Mouse (Mus musculus) kidney, adult 18-20 months (tissue): ENCODE results near the gene Unc80.
A peak's percentile ranks its signal among the peaks of the same experiment; 100 is the strongest.

Source experiments
- DNase-seq: peaks from one replicate; pipeline ENCODE4 v3.0.0; 2021

Gene Unc80

GRCm38 (mm10) chr1:66467821-66468703, at the start of gene Unc80:
Gene Unc80 (plus strand): TSS chr1:66468367.
- DNase-seq: peak; percentile 20

- DNase-seq: no peak
Observed at GRCm38 (mm10) chr1:66426073-66426472, 42.1 kb upstream of the Unc80 start.

GRCm38 (mm10) chr1:66430962-66431361, 37.2 kb upstream of the Unc80 start:
- DNase-seq: no peak

GRCm38 (mm10) chr1:66431472-66431871, 36.7 kb upstream of the Unc80 start:
- DNase-seq: no peak

GRCm38 (mm10) chr1:66438069-66438468, 30.1 kb upstream of the Unc80 start:
- DNase-seq: no peak

GRCm38 (mm10) chr1:66442922-66443321, 25.2 kb upstream of the Unc80 start:
- no peak for DNase-seq

- DNase-seq: no peak
Observed at GRCm38 (mm10) chr1:66449471-66449870, 18.7 kb upstream of the Unc80 start.

GRCm38 (mm10) chr1:66456580-66456979, 11.6 kb upstream of the Unc80 start:
- no peak for DNase-seq

- no peak for DNase-seq
Observed at GRCm38 (mm10) chr1:66457747-66458146, 10.4 kb upstream of the Unc80 start.

- DNase-seq: no peak
Observed at GRCm38 (mm10) chr1:66459394-66459793, 8.8 kb upstream of the Unc80 start.

- no peak for DNase-seq
Observed at GRCm38 (mm10) chr1:66460850-66461249, 7.3 kb upstream of the Unc80 start.

- no peak for DNase-seq
Observed at GRCm38 (mm10) chr1:66468704-66469020, 495 bp downstream of the Unc80 start.

GRCm38 (mm10) chr1:66482751-66483150, 14.6 kb downstream of the Unc80 start:
- no peak for DNase-seq

- DNase-seq: no peak
Observed at GRCm38 (mm10) chr1:66493064-66493463, 24.9 kb downstream of the Unc80 start.

GRCm38 (mm10) chr1:66495310-66496012, 27.3 kb downstream of the Unc80 start:
- no peak for DNase-seq

- no peak for DNase-seq
Observed at GRCm38 (mm10) chr1:66550812-66551211, 82.6 kb downstream of the Unc80 start.

- DNase-seq: no peak
Observed at GRCm38 (mm10) chr1:66552396-66552966, 84.3 kb downstream of the Unc80 start.

- no peak for DNase-seq
Observed at GRCm38 (mm10) chr1:66561636-66562270, 93.6 kb downstream of the Unc80 start.

- no peak for DNase-seq
Observed at GRCm38 (mm10) chr1:66562332-66562731, 94.2 kb downstream of the Unc80 start.

- DNase-seq: no peak
Observed at GRCm38 (mm10) chr1:66569736-66570135, 101.6 kb downstream of the Unc80 start.

- no peak for DNase-seq
Observed at GRCm38 (mm10) chr1:66597163-66597788, 129.1 kb downstream of the Unc80 start.

- no peak for DNase-seq
Observed at GRCm38 (mm10) chr1:66608304-66608703, 140.1 kb downstream of the Unc80 start.

GRCm38 (mm10) chr1:66617188-66617587, 149.0 kb downstream of the Unc80 start:
- no peak for DNase-seq
